Mouse (Mus musculus) limb, embryonic 15.5 days (tissue): ENCODE results near the gene Rassf4. TPM values are rescaled to one million over a fixed set of nuclear protein-coding genes. Genes with fewer than 3 reads are reported as not detected.

Experiments used
- ATAC-seq: fragments of 200-750 bp; cut with Nextera tagmentation; 2 replicates; pipeline ENCODE4 v1.8.0; 2017; ENCODE audit warnings: low read depth, moderate TSS enrichment; ENCODE audit not compliant: insufficient number of reproducible peaks, low FRiP score, low TSS enrichment
- H3K27ac ChIP-seq: fragments of 300-500 bp; sonication (generic); 2 replicates; pipeline ENCODE4 v1.5.1; 2015; ENCODE audit warnings: moderate library complexity, mild to moderate bottlenecking, inconsistent platforms
- H3K27me3 ChIP-seq: fragments of 300-500 bp; sonication (generic); 2 replicates; pipeline ENCODE4 v1.6.1; 2015; ENCODE audit warnings: inconsistent platforms
- H3K36me3 ChIP-seq: fragments of 300-500 bp; sonication (generic); 2 replicates; pipeline ENCODE4 v1.6.1; 2015; ENCODE audit warnings: inconsistent platforms
- H3K4me1 ChIP-seq: fragments of 300-500 bp; sonication (generic); 2 replicates; pipeline ENCODE4 v1.6.1; 2015; ENCODE audit warnings: inconsistent platforms
- H3K4me2 ChIP-seq: fragments of 300-500 bp; sonication (generic); 2 replicates; pipeline ENCODE4 v1.6.1; 2015; ENCODE audit warnings: mild to moderate bottlenecking, inconsistent platforms
- H3K4me3 ChIP-seq: fragments of 300-500 bp; sonication (generic); 2 replicates; pipeline ENCODE4 v1.5.1; 2015; ENCODE audit warnings: mild to moderate bottlenecking, inconsistent platforms
- H3K9ac ChIP-seq: fragments of 300-500 bp; sonication (generic); 2 replicates; pipeline ENCODE4 v1.6.1; 2015; ENCODE audit warnings: inconsistent platforms
- H3K9me3 ChIP-seq: fragments of 300-500 bp; sonication (generic); 2 replicates; pipeline ENCODE4 v1.6.1; 2016; ENCODE audit warnings: inconsistent platforms
- WGBS: fragments of 180-500 bp; shearing (Covaris S2); methylation state at CpG from one replicate; pipeline ENCODE4 v1.1.7; 2015; 5-methylcytosine and 5-hydroxymethylcytosine counted together
- polyA plus RNA-seq: library from polyadenylated mRNA; unstranded; fragments of >200 nt; fragmentation: Nextera tagmentation; extraction: Ambion mirVana; gene quantifications from 2 replicates; pipeline ENCODE4 v1.2.1, GENCODE M21; 2015

Rassf4 gene
- polyA plus RNA-seq, 1 experiment from 2014 or later, result 11.2 TPM

GRCm38 (mm10) chr6:116697896-116698425, 24.2 kb upstream of the Rassf4 start:
- Histone ChIP-seq H3K9ac (no peak overlapping the region), H3K36me3 (no peaks in the 10 kb centered on the region), H3K4me2 (no peak overlapping the region), H3K4me1 (no peaks in the 10 kb centered on the region), H3K9me3 (no peaks in the 10 kb centered on the region), H3K27me3 (no peaks in the 10 kb centered on the region), H3K27ac (no peak overlapping the region), H3K4me3 (no peak overlapping the region)
- ATAC-seq, result no peak
- WGBS, result 92% methylated on average over 4 of the region's 4 CpGs

GRCm38 (mm10) chr6:116697413-116697812, 23.7 kb upstream of the Rassf4 start:
- 60% methylated on average over 2 of the region's 2 CpGs for WGBS
- no peaks in the 10 kb centered on the region for H3K27me3 ChIP-seq
- ATAC-seq, result no peak
- no peaks in the 10 kb centered on the region for H3K9me3 ChIP-seq
- H3K9ac ChIP-seq, result no peak overlapping the region
- H3K4me3 ChIP-seq, result no peak overlapping the region
- no peak overlapping the region for H3K4me2 ChIP-seq
- no peak overlapping the region for H3K27ac ChIP-seq
- no peaks in the 10 kb centered on the region for H3K36me3 ChIP-seq
- H3K4me1 ChIP-seq, result no peaks in the 10 kb centered on the region

GRCm38 (mm10) chr6:116694346-116694745, 20.6 kb upstream of the Rassf4 start:
- no peak overlapping the region for H3K4me3 ChIP-seq
- no peak for ATAC-seq
- 70% methylated on average over 3 of the region's 3 CpGs for WGBS
- H3K9ac ChIP-seq, result no peak overlapping the region
- H3K27ac ChIP-seq, result no peak overlapping the region
- no peaks in the 10 kb centered on the region for H3K9me3 ChIP-seq
- H3K36me3 ChIP-seq, result no peaks in the 10 kb centered on the region
- H3K4me1 ChIP-seq, result no peaks in the 10 kb centered on the region
- no peaks in the 10 kb centered on the region for H3K27me3 ChIP-seq
- no peak overlapping the region for H3K4me2 ChIP-seq

- no peaks in the 10 kb centered on the region for H3K27me3 ChIP-seq
- no peaks in the 10 kb centered on the region for H3K9me3 ChIP-seq
- H3K4me3 ChIP-seq, result no peak overlapping the region
- no peak overlapping the region for H3K4me2 ChIP-seq
- H3K27ac ChIP-seq, result no peak overlapping the region
- ATAC-seq, result no peak
- WGBS, result 78% methylated on average over 4 of the region's 4 CpGs
- no peak overlapping the region for H3K9ac ChIP-seq
- H3K36me3 ChIP-seq, result no peaks in the 10 kb centered on the region
- H3K4me1 ChIP-seq, result no peaks in the 10 kb centered on the region
Measured at GRCm38 (mm10) chr6:116693639-116694038, 19.9 kb upstream of the Rassf4 start.

- Histone ChIP-seq H3K27me3 (no peaks in the 10 kb centered on the region), H3K4me2 (no peak overlapping the region), H3K4me3 (no peak overlapping the region), H3K9me3 (no peaks in the 10 kb centered on the region), H3K4me1 (no peaks in the 10 kb centered on the region), H3K36me3 (no peaks in the 10 kb centered on the region), H3K27ac (no peak overlapping the region), H3K9ac (no peak overlapping the region)
- 29% methylated on average over 6 of the region's 6 CpGs for WGBS
- ATAC-seq, result no peak
Measured at GRCm38 (mm10) chr6:116682317-116682716, 8.6 kb upstream of the Rassf4 start.

- Histone ChIP-seq H3K9ac (no peak overlapping the region), H3K4me2 (no peak overlapping the region), H3K9me3 (no peaks in the 10 kb centered on the region), H3K4me1 (no peaks in the 10 kb centered on the region; the same call in 1 of the 2 replicates), H3K4me3 (no peak overlapping the region), H3K27me3 (no peaks in the 10 kb centered on the region), H3K36me3 (no peaks in the 10 kb centered on the region), H3K27ac (no peak overlapping the region)
- ATAC-seq, result no peak
- WGBS, result 58% methylated on average over 5 of the region's 5 CpGs
Measured at GRCm38 (mm10) chr6:116679563-116680288, 6.0 kb upstream of the Rassf4 start.

- H3K4me2 ChIP-seq, result no peak overlapping the region
- no peaks in the 10 kb centered on the region for H3K27me3 ChIP-seq
- H3K9ac ChIP-seq, result no peak overlapping the region
- H3K4me1 ChIP-seq, result peaks cover 21% of the 10 kb centered on the region
- H3K9me3 ChIP-seq, result no peaks in the 10 kb centered on the region
- H3K36me3 ChIP-seq, result no peaks in the 10 kb centered on the region
- H3K27ac ChIP-seq, result no peak overlapping the region
- no peak overlapping the region for H3K4me3 ChIP-seq
- WGBS, result 70% methylated on average over 6 of the region's 6 CpGs
- no peak for ATAC-seq
Measured at GRCm38 (mm10) chr6:116677321-116677720, 3.6 kb upstream of the Rassf4 start.

GRCm38 (mm10) chr6:116676355-116676913, 2.7 kb upstream of the Rassf4 start:
- ATAC-seq, result no peak
- Histone ChIP-seq H3K36me3 (no peaks in the 10 kb centered on the region), H3K4me2 (no peak overlapping the region), H3K4me3 (no peak overlapping the region), H3K27ac (no peak overlapping the region), H3K9me3 (no peaks in the 10 kb centered on the region), H3K27me3 (0 out of 2 replicates have a peak, but pooled peaks cover 3% of the 10 kb centered on the region), H3K4me1 (peaks cover 26% of the 10 kb centered on the region), H3K9ac (no peak overlapping the region)
- WGBS, result 52% methylated on average over 10 of the region's 10 CpGs

GRCm38 (mm10) chr6:116674283-116674886, 633 bp upstream of the Rassf4 start:
- H3K36me3 ChIP-seq, result no peaks in the 10 kb centered on the region

GRCm38 (mm10) chr6:116672349-116672748, 1.4 kb downstream of the Rassf4 start:
- Histone ChIP-seq H3K9ac (no peak overlapping the region), H3K9me3 (no peaks in the 10 kb centered on the region)

More at GRCm38 (mm10) chr6:116674283-116674886, 633 bp upstream of the Rassf4 start:
- WGBS, result 24% methylated on average over 16 of the region's 16 CpGs
- H3K4me2 ChIP-seq, result peak overlapping the region; percentile 95
- peaks cover 11% of the 10 kb centered on the region for H3K27me3 ChIP-seq
- H3K9me3 ChIP-seq, result no peaks in the 10 kb centered on the region
- peak overlapping the region; percentile 50 for H3K4me3 ChIP-seq
- no peak overlapping the region for H3K9ac ChIP-seq
- H3K4me1 ChIP-seq, result peaks cover 39% of the 10 kb centered on the region
- no peak for ATAC-seq
- no peak overlapping the region for H3K27ac ChIP-seq

GRCm38 (mm10) chr6:116671768-116672167, 2.0 kb downstream of the Rassf4 start:
- no peak overlapping the region for H3K27ac ChIP-seq
- H3K4me1 ChIP-seq, result peaks cover 39% of the 10 kb centered on the region
- no peak for ATAC-seq
- WGBS, result 75% methylated on average over 4 of the region's 4 CpGs
- H3K27me3 ChIP-seq, result peaks cover 11% of the 10 kb centered on the region
- H3K36me3 ChIP-seq, result no peaks in the 10 kb centered on the region
- no peak overlapping the region for H3K9ac ChIP-seq
- H3K9me3 ChIP-seq, result no peaks in the 10 kb centered on the region
- H3K4me2 ChIP-seq, result no peak overlapping the region
- H3K4me3 ChIP-seq, result no peak overlapping the region

More at GRCm38 (mm10) chr6:116672349-116672748, 1.4 kb downstream of the Rassf4 start:
- Histone ChIP-seq H3K4me3 (no peak overlapping the region), H3K27ac (no peak overlapping the region), H3K27me3 (peaks cover 11% of the 10 kb centered on the region), H3K4me2 (no peak overlapping the region), H3K4me1 (peaks cover 39% of the 10 kb centered on the region), H3K36me3 (no peaks in the 10 kb centered on the region)
- no peak for ATAC-seq
- 79% methylated on average over 5 of the region's 5 CpGs for WGBS

GRCm38 (mm10) chr6:116671031-116671430, 2.7 kb downstream of the Rassf4 start:
- no peaks in the 10 kb centered on the region for H3K9me3 ChIP-seq

More at GRCm38 (mm10) chr6:116671031-116671430, 2.7 kb downstream of the Rassf4 start:
- no peak overlapping the region for H3K4me3 ChIP-seq
- 0 out of 2 replicates have a peak, but pooled peaks have one; percentile 35 for ATAC-seq
- H3K4me1 ChIP-seq, result peaks cover 39% of the 10 kb centered on the region
- H3K4me2 ChIP-seq, result no peak overlapping the region
- 30% methylated on average over 5 of the region's 5 CpGs for WGBS
- no peak overlapping the region for H3K27ac ChIP-seq
- H3K27me3 ChIP-seq, result peaks cover 11% of the 10 kb centered on the region
- H3K9ac ChIP-seq, result no peak overlapping the region
- H3K36me3 ChIP-seq, result no peaks in the 10 kb centered on the region
